Mouse (Mus musculus) retina, postnatal 1 day (tissue): ENCODE measurements around the gene Srl.
A peak's percentile ranks its signal among the peaks of the same experiment; 100 is the strongest.
"Not testable (repeated sequence)": the region's sequence is repeated elsewhere in the genome, so short reads cannot be mapped to it uniquely, and the experiment has no call there.

ENCODE experiments used
- DNase-seq: peaks from one replicate; pipeline ENCODE4 v3.0.0-alpha.2; 2012

Gene Srl

GRCm38 (mm10) chr16:4541501-4542198, at the start of gene Srl:
Srl (minus strand) TSS chr16:4541816.
- peak; percentile 100 for DNase-seq

- no peak for DNase-seq
Observed at GRCm38 (mm10) chr16:4590236-4590635, 48.6 kb upstream of the Srl start.

- no peak for DNase-seq
Observed at GRCm38 (mm10) chr16:4587516-4588210, 46.0 kb upstream of the Srl start.

GRCm38 (mm10) chr16:4586531-4587123, 45.0 kb upstream of the Srl start:
- DNase-seq, result peak; percentile 99

GRCm38 (mm10) chr16:4585642-4586530, 44.3 kb upstream of the Srl start:
- no peak for DNase-seq

GRCm38 (mm10) chr16:4584438-4584837, 42.8 kb upstream of the Srl start:
- DNase-seq, result no peak

GRCm38 (mm10) chr16:4583807-4584206, 42.2 kb upstream of the Srl start:
- DNase-seq, result no peak

GRCm38 (mm10) chr16:4581179-4581578, 39.6 kb upstream of the Srl start:
- DNase-seq, result not testable (repeated sequence)

- DNase-seq, result no peak
Observed at GRCm38 (mm10) chr16:4578630-4579029, 37.0 kb upstream of the Srl start.

- DNase-seq, result no peak
Observed at GRCm38 (mm10) chr16:4576873-4577272, 35.3 kb upstream of the Srl start.

- no peak for DNase-seq
Observed at GRCm38 (mm10) chr16:4576038-4576437, 34.4 kb upstream of the Srl start.

GRCm38 (mm10) chr16:4570737-4571136, 29.1 kb upstream of the Srl start:
- no peak for DNase-seq

GRCm38 (mm10) chr16:4567912-4568311, 26.3 kb upstream of the Srl start:
- DNase-seq, result peak; percentile 89

- DNase-seq, result peak; percentile 68
Observed at GRCm38 (mm10) chr16:4560145-4560952, 18.7 kb upstream of the Srl start.

- peak; percentile 95 for DNase-seq
Observed at GRCm38 (mm10) chr16:4559715-4560144, 18.1 kb upstream of the Srl start, which contains the start of gene Tfap4. Tfap4 (minus strand) TSS chr16:4559854.

GRCm38 (mm10) chr16:4558980-4559631, 17.5 kb upstream of the Srl start:
- DNase-seq, result peak; percentile 75

GRCm38 (mm10) chr16:4558384-4558979, 16.9 kb upstream of the Srl start:
- DNase-seq, result peak; percentile 94

GRCm38 (mm10) chr16:4557949-4558348, 16.3 kb upstream of the Srl start:
- DNase-seq, result peak; percentile 53

GRCm38 (mm10) chr16:4557085-4557484, 15.5 kb upstream of the Srl start:
- DNase-seq, result no peak

- no peak for DNase-seq
Observed at GRCm38 (mm10) chr16:4555555-4555954, 13.9 kb upstream of the Srl start.
